Mouse (Mus musculus): ENCODE measurements around the gene Tmcc3.
"Not testable (repeated sequence)": the region's sequence is repeated elsewhere in the genome, so short reads cannot be mapped to it uniquely, and the experiment has no call there.

Tmcc3 gene

GRCm38 (mm10) chr10:94505248-94505772 lies 193.6 kb downstream of the Tmcc3 start:
- no peak for DNase-seq (ENCODE audit: extremely low read depth, insufficient read length, low spot score)

DNA sequence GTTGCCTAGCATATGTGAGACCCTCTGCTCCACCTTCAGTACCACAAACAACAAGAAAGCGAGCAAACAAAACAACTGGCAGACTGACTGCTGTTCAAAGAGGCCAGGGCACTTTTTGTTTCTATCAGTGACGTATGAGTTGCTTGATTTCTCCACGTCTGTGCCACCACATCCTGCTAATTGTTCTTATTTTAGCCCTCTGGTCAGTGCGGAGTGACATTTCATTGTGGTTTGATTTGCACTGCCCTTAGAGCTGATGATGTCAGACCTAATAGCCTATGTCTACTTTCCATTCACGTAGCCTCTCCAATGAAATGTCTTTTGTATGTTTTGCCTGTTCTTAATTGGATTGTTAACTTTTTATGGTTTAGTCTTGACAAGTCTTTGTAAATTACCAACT lies 197.1 kb downstream of the Tmcc3 start:
- no peak for DNase-seq (ENCODE audit: extremely low read depth, insufficient read length, low spot score)

- DNase-seq (ENCODE audit: extremely low read depth, insufficient read length, low spot score): no peak
Observed at GRCm38 (mm10) chr10:94512771-94513170, 201.0 kb downstream of the Tmcc3 start.

DNA sequence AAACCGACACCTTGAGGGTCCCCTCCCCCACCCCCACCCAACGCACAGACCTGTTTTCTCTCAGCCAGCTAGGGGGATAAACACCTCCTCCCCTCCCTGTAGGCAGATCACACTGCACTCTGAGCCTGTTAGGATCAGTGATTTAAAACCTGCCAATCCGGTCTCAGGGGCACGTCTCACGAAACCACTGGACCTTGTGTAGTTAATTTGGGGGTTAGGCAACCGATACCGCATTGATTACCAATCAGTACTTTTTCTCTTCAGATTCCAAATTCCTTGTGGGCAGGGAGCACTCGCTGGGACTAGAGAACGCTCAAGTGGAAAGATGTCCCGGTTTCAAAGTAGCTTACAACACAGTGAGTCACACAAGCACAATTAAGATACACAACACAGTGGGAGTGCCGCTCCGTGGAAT lies 202.3 kb downstream of the Tmcc3 start:
- DNase-seq (ENCODE audit: extremely low read depth, insufficient read length, low spot score): no peak

GRCm38 (mm10) chr10:94514506-94515178 lies 202.9 kb downstream of the Tmcc3 start:
- peak; percentile 84 for DNase-seq (ENCODE audit: extremely low read depth, insufficient read length, low spot score)

DNA sequence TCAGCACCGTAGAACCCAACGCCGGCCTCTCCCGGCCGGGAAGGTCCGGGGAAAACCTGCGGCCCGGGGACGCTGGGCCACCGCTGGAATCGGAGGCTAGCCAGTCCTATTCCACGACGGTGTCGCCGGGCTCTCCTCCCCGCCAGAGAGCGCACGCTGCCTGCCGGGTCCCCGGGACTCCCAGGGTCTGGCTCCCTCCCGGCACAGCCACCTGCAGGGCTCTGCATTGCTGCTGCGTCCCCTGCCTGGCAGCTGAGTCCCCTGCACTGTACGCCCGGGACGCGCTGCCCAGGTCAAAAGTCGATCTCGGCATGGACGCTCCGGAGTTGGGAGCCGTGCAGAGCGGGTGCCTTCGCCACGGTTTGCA lies 203.4 kb downstream of the Tmcc3 start:
- peak; percentile 83 for DNase-seq (ENCODE audit: extremely low read depth, insufficient read length, low spot score)

DNA sequence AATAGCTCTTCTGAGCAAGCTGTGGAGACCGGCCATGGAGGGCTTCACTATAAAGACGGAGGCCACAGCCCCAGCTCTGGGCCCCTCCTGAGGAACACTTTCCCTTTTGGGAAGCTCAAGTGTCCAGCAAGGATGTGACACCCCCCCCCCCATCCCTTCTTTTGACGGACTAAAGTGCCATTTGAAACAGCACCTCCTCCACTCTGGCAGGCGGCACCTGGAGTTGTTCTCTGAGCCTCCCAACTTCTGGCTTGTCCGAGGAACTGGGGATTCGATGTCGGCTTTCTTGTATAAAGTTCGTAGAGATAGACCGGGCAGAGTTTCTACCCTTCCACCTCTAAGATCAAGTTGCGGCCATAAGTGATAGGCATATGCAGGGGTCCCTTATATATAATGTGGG lies 203.8 kb downstream of the Tmcc3 start:
- DNase-seq (ENCODE audit: extremely low read depth, insufficient read length, low spot score): no peak

DNA sequence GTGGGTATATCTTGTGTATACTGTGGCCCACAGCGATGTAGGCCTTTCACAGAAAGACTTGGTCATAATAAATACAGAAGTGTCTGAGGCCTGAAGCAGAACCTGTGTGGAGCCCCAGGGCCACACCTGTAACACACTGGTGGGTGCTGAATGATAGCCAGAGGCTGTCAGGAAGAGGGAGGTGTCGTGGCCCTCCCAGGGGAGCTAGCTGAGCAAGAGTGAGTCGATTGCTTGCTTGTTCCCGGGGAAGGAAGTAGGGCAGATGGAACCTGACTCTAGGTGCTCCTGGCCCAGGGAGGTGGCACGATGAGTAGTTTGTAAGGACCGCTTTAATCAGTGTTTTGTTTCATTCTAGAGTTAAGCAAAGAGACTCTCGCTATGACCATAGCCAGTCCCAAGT lies 208.1 kb downstream of the Tmcc3 start:
- DNase-seq (ENCODE audit: extremely low read depth, insufficient read length, low spot score): peak; percentile 29

DNA sequence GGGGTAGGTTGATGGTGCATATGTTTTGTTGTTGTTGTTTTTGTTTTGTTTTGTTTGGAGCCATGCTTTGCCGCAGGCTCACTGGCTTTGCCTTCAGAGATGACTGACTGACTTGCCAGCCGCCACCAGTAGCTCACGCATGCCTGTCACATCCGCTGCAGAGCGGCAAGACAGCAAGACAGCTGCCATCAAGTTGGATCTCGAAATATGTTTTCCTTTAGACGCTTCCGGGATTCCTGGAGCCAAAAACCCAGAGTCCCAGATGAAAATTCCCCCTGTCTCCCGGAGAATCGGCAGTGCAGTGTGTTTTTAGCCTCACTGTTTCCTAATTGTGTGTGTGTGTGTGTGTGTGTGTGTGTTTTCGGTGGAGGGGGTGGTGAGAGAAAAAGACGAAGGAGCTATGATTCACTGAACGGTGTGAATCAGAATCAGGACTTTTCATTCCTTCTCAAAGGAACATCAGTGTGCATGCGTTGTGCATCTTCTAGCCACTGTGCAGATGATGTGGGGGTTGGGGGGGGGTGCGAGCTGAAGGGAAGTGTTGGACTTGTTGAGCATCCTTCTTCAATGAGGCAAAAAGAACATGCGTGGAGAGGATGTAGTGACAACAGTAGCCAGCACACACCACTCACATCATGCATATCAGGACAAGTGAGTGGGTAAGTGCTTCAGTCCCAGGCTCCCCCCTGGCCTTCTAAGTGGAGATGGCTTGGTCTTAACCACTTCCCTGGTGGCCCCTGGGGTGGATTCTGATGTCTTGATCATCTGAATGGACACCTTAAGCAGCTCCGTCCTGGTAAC lies 208.8 kb downstream of the Tmcc3 start:
- DNase-seq (ENCODE audit: extremely low read depth, insufficient read length, low spot score): peak; percentile 62

DNA sequence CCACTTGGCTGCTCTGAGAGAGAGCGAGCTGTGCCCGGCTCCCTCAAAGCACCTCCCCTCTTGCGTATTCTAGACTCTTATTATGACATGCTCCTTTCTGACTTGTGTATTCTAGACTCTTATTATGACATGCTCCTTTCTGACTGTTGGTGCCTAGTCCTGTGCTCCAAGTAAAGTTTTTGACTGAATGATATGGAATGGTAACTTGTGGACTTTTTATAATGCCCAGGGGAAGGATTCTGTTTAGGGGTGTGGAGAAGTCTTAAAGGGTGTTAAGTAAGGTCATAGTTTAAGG lies 209.3 kb downstream of the Tmcc3 start:
- DNase-seq (ENCODE audit: extremely low read depth, insufficient read length, low spot score): no peak

DNA sequence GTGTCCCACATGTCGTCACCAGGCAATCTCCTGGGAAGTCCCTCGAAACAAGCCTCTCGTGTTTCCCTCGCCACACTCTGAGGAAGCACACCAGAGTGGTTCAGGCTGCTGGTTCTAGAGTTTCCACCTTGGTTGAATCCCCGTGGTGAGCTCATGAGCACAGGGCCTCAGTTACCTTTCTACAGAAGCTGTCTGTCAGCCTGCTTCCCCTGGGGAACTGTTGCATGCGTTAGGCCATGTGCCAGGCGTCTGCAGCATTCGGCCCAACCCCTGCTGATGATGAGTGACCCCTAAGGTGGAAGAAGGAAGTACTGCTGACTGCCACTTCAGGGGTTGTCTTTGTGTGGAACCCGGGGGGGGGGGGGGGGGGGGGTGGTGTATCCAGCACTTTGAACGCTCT lies 210.0 kb downstream of the Tmcc3 start:
- peak; percentile 32 for DNase-seq (ENCODE audit: extremely low read depth, insufficient read length, low spot score)

DNA sequence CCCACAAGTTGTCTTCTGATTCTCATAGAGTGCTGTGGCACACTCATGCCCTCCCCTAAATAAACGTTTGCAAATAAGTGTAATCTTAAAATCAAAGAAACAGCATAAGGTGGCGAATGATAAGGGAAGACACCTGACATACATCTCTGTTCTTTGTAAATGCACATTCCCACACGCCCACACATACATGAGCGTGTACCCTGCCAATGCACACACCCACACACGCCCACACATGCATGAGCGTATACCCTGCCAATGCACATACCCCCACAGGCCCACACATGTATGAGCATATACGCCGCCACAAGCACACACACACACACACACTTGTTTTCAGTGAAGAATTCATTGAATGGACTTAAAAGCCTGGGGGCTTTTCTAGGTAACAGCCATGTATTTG lies 211.5 kb downstream of the Tmcc3 start:
- no peak for DNase-seq (ENCODE audit: extremely low read depth, insufficient read length, low spot score)

GRCm38 (mm10) chr10:94523711-94524156 lies 212.0 kb downstream of the Tmcc3 start:
- DNase-seq (ENCODE audit: extremely low read depth, insufficient read length, low spot score): peak; percentile 80

GRCm38 (mm10) chr10:94524966-94525365 lies 213.2 kb downstream of the Tmcc3 start:
- peak; percentile 54 for DNase-seq (ENCODE audit: extremely low read depth, insufficient read length, low spot score)

GRCm38 (mm10) chr10:94525784-94526183 lies 214.0 kb downstream of the Tmcc3 start:
- no peak for DNase-seq (ENCODE audit: extremely low read depth, insufficient read length, low spot score)

DNA sequence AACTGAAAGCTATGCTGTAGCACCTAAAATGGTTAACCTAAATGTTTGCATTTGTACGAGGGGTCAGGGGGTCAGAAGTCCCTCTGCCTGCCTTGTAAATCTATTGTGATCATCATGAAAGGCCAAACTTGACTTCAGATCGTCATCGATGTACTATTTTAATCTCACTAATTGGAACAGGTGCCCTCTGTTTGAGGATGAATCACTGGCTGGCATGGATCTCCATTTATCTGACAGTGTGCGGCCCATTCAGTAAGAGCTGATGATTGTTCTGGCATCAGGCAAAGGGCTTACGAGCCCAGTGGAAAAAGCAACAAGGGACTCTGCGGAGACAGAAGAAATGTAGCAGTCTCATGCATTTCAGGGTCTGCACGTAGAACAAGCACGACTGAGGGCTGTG lies 215.1 kb downstream of the Tmcc3 start:
- DNase-seq (ENCODE audit: extremely low read depth, insufficient read length, low spot score): no peak

GRCm38 (mm10) chr10:94527248-94527647 lies 215.5 kb downstream of the Tmcc3 start:
- DNase-seq (ENCODE audit: extremely low read depth, insufficient read length, low spot score): no peak

- DNase-seq (ENCODE audit: extremely low read depth, insufficient read length, low spot score): no peak
Observed at GRCm38 (mm10) chr10:94530079-94530478, 218.3 kb downstream of the Tmcc3 start.

GRCm38 (mm10) chr10:94531482-94531881 lies 219.7 kb downstream of the Tmcc3 start:
- DNase-seq (ENCODE audit: extremely low read depth, insufficient read length, low spot score): no peak

GRCm38 (mm10) chr10:94533081-94533724 lies 221.5 kb downstream of the Tmcc3 start:
- DNase-seq (ENCODE audit: extremely low read depth, insufficient read length, low spot score): no peak

DNA sequence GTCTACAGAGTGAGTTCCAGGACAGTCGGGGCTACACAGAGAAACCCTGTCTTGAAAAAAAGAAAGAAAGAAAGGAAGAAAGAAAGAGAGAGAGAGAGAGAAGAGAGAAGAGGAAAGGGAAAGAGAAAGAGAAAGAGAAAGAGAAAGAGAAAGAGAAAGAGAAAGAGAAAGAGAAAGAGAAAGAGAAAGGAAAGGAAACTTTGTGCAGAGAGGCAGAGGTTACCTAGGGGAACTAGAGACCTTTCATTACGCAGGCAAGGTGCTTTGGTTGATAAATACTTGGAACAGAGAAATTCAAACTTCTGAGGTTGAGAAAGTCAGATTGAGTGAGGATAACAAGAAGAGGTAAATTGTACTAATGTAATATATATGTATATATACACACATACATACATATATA lies 226.9 kb downstream of the Tmcc3 start:
- DNase-seq (ENCODE audit: extremely low read depth, insufficient read length, low spot score): not testable (repeated sequence)

GRCm38 (mm10) chr10:94540241-94540640 lies 228.5 kb downstream of the Tmcc3 start:
- no peak for DNase-seq (ENCODE audit: extremely low read depth, insufficient read length, low spot score)
